Mouse (Mus musculus): Measurements from ENCODE around the gene Dcaf15. TPM values are rescaled to one million over a fixed set of nuclear protein-coding genes. Genes with fewer than 3 reads are reported as not detected.
A peak's percentile ranks its signal among the peaks of the same experiment; 100 is the strongest.

The Dcaf15 gene
- polyA plus RNA-seq, 1 experiment, result 39.0 TPM

DNA sequence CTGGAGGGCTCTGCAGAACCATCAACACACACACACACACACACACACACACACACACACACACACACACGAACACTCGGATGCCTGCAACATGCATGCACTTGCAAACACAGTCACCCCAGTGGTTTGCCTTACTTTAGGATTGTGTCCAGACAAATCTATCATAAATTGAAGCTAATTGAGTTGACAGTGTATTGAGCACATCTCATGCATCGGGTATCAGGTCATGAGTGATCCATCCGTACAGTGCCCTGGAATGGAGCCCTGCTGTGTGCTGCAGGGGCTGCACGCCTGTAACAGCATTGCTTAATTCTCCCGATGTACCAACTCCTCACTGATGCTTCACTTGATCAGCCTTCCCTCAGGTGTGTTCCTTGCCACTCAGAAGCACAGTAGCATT is 11.1 kb upstream of the Dcaf15 start:
- no peak for TF ChIP-seq POLR2A (IDR thresholded peaks at IDR 0.05; ENCODE audit: borderline replicate concordance, insufficient read depth, low read length)
- no peak for TF ChIP-seq CTCF (IDR thresholded peaks at IDR 0.05; ENCODE audit: borderline replicate concordance, insufficient read depth, low read depth, low read length)
- Histone ChIP-seq H3K27me3 (ENCODE audit: control insufficient read depth, insufficient read depth, low read length) (no peaks in the 10 kb centered on the region), H3K4me3 (replicated peaks; ENCODE audit: insufficient read depth, low read depth, low read length) (no peak overlapping the region), H3K4me1 (ENCODE audit: control insufficient read depth, insufficient read depth, low read length) (no peaks in the 10 kb centered on the region), H3K27ac (ENCODE audit: insufficient read depth, low read length) (no peak overlapping the region)
- DNase-seq, result no peak
- 71% methylated on average over 6 of the region's 6 CpGs for WGBS

DNA sequence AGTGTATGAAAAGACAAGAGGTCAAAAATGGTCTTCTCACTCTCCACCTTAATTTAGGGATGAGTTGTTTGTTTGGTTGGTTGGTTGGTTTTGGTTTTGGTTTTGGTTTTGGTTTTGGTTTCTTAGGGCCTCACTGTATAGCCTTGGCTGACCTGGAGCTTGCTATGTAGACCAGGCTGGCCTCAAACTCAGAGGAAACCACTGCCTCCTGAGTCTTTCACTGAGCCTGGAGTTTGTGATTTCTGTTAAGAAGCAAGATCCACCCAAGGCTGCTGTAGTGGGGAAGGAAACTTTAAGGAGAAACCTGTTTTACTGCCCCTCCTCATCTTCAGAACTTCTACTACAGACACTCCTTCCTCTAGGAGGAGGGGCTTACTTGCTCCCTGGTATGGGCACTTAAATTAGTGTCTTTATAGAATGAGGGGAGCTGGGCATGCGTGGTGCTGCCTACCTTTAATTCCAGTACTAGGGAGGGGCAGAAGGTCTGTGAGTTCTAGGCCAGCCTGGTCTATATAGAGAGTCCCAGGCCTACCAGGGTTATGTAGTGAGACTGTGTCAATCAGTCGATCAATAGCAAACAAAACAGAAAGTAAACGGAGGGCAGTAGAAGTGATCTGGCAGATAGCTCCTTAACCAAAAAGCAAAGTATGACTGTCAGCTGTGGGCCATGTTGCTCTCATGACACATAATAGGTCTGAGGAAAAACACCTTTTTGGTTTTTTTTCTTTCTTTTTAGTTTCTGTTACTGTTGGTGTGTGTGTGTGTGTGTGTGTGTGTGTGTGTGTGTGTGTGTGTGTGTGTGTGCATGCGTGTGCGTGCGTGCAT is 1.9 kb upstream of the Dcaf15 start:
- no peak overlapping the region for H3K27ac ChIP-seq (ENCODE audit: insufficient read depth, low read length)
- H3K4me1 ChIP-seq (ENCODE audit: control insufficient read depth, insufficient read depth, low read length), result peaks cover 18% of the 10 kb centered on the region
- no peak for DNase-seq
- TF ChIP-seq CTCF (IDR thresholded peaks at IDR 0.05; ENCODE audit: borderline replicate concordance, insufficient read depth, low read depth, low read length) (no peak), POLR2A (IDR thresholded peaks at IDR 0.05; ENCODE audit: borderline replicate concordance, insufficient read depth, low read length) (no peak)
- no peak overlapping the region for H3K4me3 ChIP-seq (replicated peaks; ENCODE audit: insufficient read depth, low read depth, low read length)
- no peaks in the 10 kb centered on the region for H3K27me3 ChIP-seq (ENCODE audit: control insufficient read depth, insufficient read depth, low read length)
- WGBS, result 95% methylated on average over 6 of the region's 6 CpGs

DNA sequence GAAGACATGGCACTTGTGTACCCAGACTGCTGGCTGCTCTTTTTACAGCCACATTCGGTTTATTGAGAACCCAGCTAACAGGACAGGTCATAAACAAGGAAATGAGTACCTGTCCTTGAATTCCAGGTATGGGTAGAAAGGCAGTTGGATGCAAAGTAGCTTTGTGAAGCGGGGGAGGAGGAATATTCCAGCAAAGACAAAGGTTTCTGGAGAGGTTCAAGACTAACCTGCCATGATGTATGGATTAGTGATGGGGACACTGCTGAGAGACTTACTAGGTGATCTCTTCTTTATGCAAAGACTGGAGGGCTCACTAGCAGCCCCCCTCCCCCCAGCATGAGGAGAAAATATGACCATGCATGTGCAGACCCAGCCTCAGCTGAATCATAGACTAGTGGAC is 1.1 kb upstream of the Dcaf15 start:
- WGBS, result 84% methylated on average over 2 of the region's 2 CpGs
- Histone ChIP-seq H3K27me3 (ENCODE audit: control insufficient read depth, insufficient read depth, low read length) (no peaks in the 10 kb centered on the region), H3K4me1 (ENCODE audit: control insufficient read depth, insufficient read depth, low read length) (peaks cover 21% of the 10 kb centered on the region), H3K4me3 (replicated peaks; ENCODE audit: insufficient read depth, low read depth, low read length) (no peak overlapping the region), H3K27ac (ENCODE audit: insufficient read depth, low read length) (no peak overlapping the region)
- TF ChIP-seq POLR2A (IDR thresholded peaks at IDR 0.05; ENCODE audit: borderline replicate concordance, insufficient read depth, low read length) (no peak), CTCF (IDR thresholded peaks at IDR 0.05; ENCODE audit: borderline replicate concordance, insufficient read depth, low read depth, low read length) (no peak)
- no peak for DNase-seq

DNA sequence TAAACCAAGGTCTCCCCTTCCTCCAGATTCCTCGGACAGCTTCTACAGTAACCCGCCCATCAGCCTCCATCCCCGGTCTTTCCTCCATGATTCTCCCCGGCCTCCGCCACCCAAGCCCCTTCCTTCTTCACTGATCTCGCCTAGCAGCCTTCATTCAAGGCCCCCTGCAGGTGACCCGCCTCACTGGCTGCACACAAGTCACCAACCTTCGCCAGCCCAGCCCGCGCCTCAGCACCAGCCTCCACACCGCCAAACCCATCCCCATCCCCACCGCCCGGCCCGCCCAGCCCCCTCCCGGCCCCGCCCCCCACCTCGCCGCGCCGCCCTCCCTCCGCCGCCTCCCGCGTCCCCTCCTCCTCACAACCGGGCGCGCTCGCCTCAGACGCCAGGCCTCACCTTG is 347 bp downstream of the Dcaf15 start:
- 1% methylated on average over 25 of the region's 29 CpGs for WGBS
- peak overlapping the region; percentile 37; the same call in 1 of the 2 replicates for H3K27ac ChIP-seq (ENCODE audit: insufficient read depth, low read length)
- H3K4me3 ChIP-seq (replicated peaks; ENCODE audit: insufficient read depth, low read depth, low read length), result peak overlapping the region; percentile 90
- DNase-seq, result peak in 1 of 2 experiments; percentile 68
- H3K4me1 ChIP-seq (ENCODE audit: control insufficient read depth, insufficient read depth, low read length), result peaks cover 21% of the 10 kb centered on the region
- H3K27me3 ChIP-seq (ENCODE audit: control insufficient read depth, insufficient read depth, low read length), result no peaks in the 10 kb centered on the region
- TF ChIP-seq POLR2A (IDR thresholded peaks at IDR 0.05; ENCODE audit: borderline replicate concordance, insufficient read depth, low read length) (no peak), CTCF (IDR thresholded peaks at IDR 0.05; ENCODE audit: borderline replicate concordance, insufficient read depth, low read depth, low read length) (no peak)

DNA sequence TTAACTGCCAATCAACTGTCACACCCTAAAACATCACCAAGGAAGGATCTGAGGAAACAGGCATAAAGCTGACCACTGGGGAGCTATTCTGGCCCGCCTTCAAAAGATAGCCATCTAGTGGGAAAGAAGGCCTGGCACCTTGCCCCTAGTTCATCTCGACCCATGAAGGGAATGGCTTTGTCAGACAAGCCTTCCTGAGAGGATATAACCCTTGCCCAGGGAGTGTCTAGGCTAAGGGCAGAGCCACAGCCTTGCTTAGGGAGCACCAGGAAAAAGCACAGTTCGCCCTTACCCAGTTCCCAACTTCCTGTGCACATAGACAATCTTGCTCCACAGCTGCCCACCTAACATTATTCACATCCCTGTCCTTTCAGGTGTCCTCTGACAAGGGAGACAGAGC is 967 bp downstream of the Dcaf15 start:
- TF ChIP-seq CTCF (IDR thresholded peaks at IDR 0.05; ENCODE audit: borderline replicate concordance, insufficient read depth, low read depth, low read length), result no peak
- TF ChIP-seq POLR2A (IDR thresholded peaks at IDR 0.05; ENCODE audit: borderline replicate concordance, insufficient read depth, low read length), result no peak
- H3K27ac ChIP-seq (ENCODE audit: insufficient read depth, low read length), result 0 out of 2 replicates have a peak overlapping the region, but pooled peaks have one; percentile 37
- 13% methylated on average over 3 of the region's 3 CpGs for WGBS

DNA sequence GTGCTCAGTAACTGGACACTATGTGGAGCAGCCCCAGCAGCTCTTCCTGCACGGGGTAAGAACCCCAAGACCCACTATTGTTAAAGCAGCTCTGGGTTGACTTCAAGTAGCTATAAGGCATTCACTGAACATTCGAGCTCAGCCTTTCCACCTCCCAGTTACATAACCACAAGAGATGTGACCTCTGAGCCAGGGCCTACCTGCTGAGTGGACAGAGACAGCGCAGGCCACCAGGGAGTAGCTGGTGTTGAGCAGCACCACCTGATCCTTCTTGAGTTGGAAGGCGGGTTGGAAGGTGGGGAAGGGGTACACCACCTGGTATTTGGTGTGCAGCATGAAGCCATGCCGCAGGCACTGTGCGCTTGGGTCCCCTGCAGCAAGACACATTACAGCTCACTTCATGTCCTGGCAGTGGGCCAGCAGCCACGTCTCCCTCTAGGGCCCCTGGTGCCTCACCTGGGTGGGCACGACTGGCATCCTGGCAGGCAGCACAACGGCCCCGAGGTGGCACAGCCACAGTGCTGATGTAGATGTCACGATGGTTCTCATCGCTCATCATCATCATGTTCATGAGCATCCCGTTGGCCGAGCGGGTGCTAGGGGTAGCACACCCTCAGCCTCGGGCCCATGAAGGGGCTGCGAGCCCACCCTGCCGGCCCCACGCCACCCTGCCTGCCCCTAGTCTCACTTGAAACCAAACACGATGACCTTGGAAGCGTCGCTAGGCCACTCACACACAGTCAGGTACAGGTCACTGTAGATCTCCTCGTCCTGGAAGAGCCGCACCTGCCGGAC is 2.9 kb downstream of the Dcaf15 start:
- no peak overlapping the region for H3K27ac ChIP-seq (ENCODE audit: insufficient read depth, low read length)
- H3K27me3 ChIP-seq (ENCODE audit: control insufficient read depth, insufficient read depth, low read length), result no peaks in the 10 kb centered on the region
- 75% methylated on average over 25 of the region's 25 CpGs for WGBS
- H3K4me1 ChIP-seq (ENCODE audit: control insufficient read depth, insufficient read depth, low read length), result peaks cover 21% of the 10 kb centered on the region
- no peak overlapping the region for H3K4me3 ChIP-seq (replicated peaks; ENCODE audit: insufficient read depth, low read depth, low read length)
- TF ChIP-seq POLR2A (IDR thresholded peaks at IDR 0.05; ENCODE audit: borderline replicate concordance, insufficient read depth, low read length), result no peak
- no peak for TF ChIP-seq CTCF (IDR thresholded peaks at IDR 0.05; ENCODE audit: borderline replicate concordance, insufficient read depth, low read depth, low read length)
- no peak for DNase-seq

More for the DNA sequence above, 967 bp downstream of the Dcaf15 start:
- H3K4me3 ChIP-seq (replicated peaks; ENCODE audit: insufficient read depth, low read depth, low read length), result peak overlapping the region; percentile 90
- H3K27me3 ChIP-seq (ENCODE audit: control insufficient read depth, insufficient read depth, low read length), result no peaks in the 10 kb centered on the region
- H3K4me1 ChIP-seq (ENCODE audit: control insufficient read depth, insufficient read depth, low read length), result peaks cover 21% of the 10 kb centered on the region
- DNase-seq, result peak in 1 of 2 experiments; percentile 44

DNA sequence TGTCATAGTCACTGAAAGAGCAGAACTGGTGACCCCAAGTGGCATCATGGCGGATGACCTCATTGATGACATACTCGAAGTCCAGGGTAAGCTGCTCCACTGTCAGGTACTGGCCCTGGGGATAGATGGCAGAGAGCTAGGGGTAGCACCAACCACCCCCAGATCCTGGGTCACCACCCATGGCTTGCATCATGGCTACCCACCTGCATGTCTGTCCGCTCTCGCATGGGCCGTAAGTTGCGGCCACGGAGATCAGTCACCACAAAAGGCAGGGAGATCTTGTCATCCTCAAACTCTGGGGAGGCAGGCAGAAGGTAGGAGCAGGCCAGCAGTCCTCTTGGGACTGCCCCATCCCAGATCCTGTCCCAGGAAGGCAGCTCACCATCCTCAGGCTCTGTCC is 6.2 kb downstream of the Dcaf15 start:
- no peak for TF ChIP-seq CTCF (IDR thresholded peaks at IDR 0.05; ENCODE audit: borderline replicate concordance, insufficient read depth, low read depth, low read length)
- no peak for TF ChIP-seq POLR2A (IDR thresholded peaks at IDR 0.05; ENCODE audit: borderline replicate concordance, insufficient read depth, low read length)
- no peak for DNase-seq
- 95% methylated on average over 7 of the region's 7 CpGs for WGBS

More for the DNA sequence above, 6.2 kb downstream of the Dcaf15 start:
- no peak overlapping the region for H3K27ac ChIP-seq (ENCODE audit: insufficient read depth, low read length)
- no peak overlapping the region for H3K4me3 ChIP-seq (replicated peaks; ENCODE audit: insufficient read depth, low read depth, low read length)
- peaks cover 21% of the 10 kb centered on the region for H3K4me1 ChIP-seq (ENCODE audit: control insufficient read depth, insufficient read depth, low read length)
- H3K27me3 ChIP-seq (ENCODE audit: control insufficient read depth, insufficient read depth, low read length), result no peaks in the 10 kb centered on the region
